Mouse (Mus musculus) limb, embryonic 14.5 days (tissue): ENCODE data around the gene Ift80. TPM values are rescaled to one million over a fixed set of nuclear protein-coding genes. Genes with fewer than 3 reads are reported as not detected.

ENCODE experiments used
- ATAC-seq: fragments of 200-750 bp; cut with Nextera tagmentation; 2 replicates; pipeline ENCODE4 v1.8.0; 2017; ENCODE audit warnings: low read depth, moderate number of reproducible peaks, moderate TSS enrichment; ENCODE audit not compliant: low FRiP score
- DNase-seq: peaks from one replicate; pipeline ENCODE4 v3.0.0-alpha.2; 2015; ENCODE audit warnings: low spot score
- H3K27ac ChIP-seq: fragments of 300-500 bp; sonication (generic); replicated peaks from 2 replicates; pipeline ENCODE4 v1.5.1; 2014; ENCODE audit warnings: low read depth, mild to moderate bottlenecking, low read length, moderate library complexity, mixed read lengths
- H3K27me3 ChIP-seq: fragments of 300-500 bp; sonication (generic); 2 replicates; pipeline ENCODE4 v1.6.1; 2014; ENCODE audit warnings: low read length, mixed read lengths; ENCODE audit not compliant: control insufficient read depth, insufficient read depth
- H3K36me3 ChIP-seq: fragments of 300-500 bp; sonication (generic); 2 replicates; pipeline ENCODE4 v1.6.1; 2014; ENCODE audit warnings: mild to moderate bottlenecking, low read length, moderate library complexity, mixed read lengths; ENCODE audit not compliant: control insufficient read depth, insufficient read depth
- H3K4me1 ChIP-seq: fragments of 300-500 bp; sonication (generic); 2 replicates; pipeline ENCODE4 v1.6.1; 2014; ENCODE audit warnings: antibody characterized with exemption, low read length, mixed read lengths; ENCODE audit not compliant: control insufficient read depth, insufficient read depth
- H3K4me2 ChIP-seq: fragments of 300-500 bp; sonication (generic); replicated peaks from 2 replicates; pipeline ENCODE4 v1.6.1; 2014; ENCODE audit warnings: low read depth, mild to moderate bottlenecking, low read length, moderate library complexity; ENCODE audit not compliant: severe bottlenecking
- H3K4me3 ChIP-seq: fragments of 300-500 bp; sonication (generic); replicated peaks from 2 replicates; pipeline ENCODE4 v1.5.1; 2014; ENCODE audit warnings: low read length
- H3K9ac ChIP-seq: fragments of 300-500 bp; sonication (generic); 2 replicates; pipeline ENCODE4 v1.6.1; 2014; ENCODE audit warnings: mild to moderate bottlenecking, low read depth, low read length, moderate library complexity; ENCODE audit not compliant: severe bottlenecking
- H3K9me3 ChIP-seq: fragments of 300-500 bp; sonication (generic); 2 replicates; pipeline ENCODE4 v1.6.1; 2016; ENCODE audit warnings: low read length; ENCODE audit not compliant: control insufficient read depth
- POLR2A ChIP-seq: fragments of 200-500 bp; IDR thresholded peaks from 2 replicates; pipeline ENCODE4 v1.8.0; 2012; ENCODE audit warnings: inconsistent platforms, mild to moderate bottlenecking, moderate library complexity, borderline replicate concordance; ENCODE audit not compliant: insufficient read depth, insufficient read length; ENCODE audit errors: extremely low read depth
- WGBS: fragments of 180-500 bp; shearing (Covaris S2); extraction: QIAGEN DNeasy Blood & Tissue Kit; methylation state at CpG from one replicate; pipeline ENCODE4 v1.1.7; 2014; 5-methylcytosine and 5-hydroxymethylcytosine counted together
- polyA plus RNA-seq, 2 experiments: library from polyadenylated mRNA; depleted of rRNA in 1 of 2; stranded (reverse) in 1 of 2; unstranded in 1 of 2; fragments of >200 nt; fragmentation: Nextera tagmentation in 1 of 2; extraction: Ambion mirVana in 1 of 2; gene quantifications; 2 replicates each; pipeline versions ENCODE4 v1.2.1 to v1.2.3; 2012 to 2014

Ift80 gene
- polyA plus RNA-seq, 2 experiments: 16.4 to 24.3 TPM

- H3K36me3 ChIP-seq: no peaks in the 10 kb centered on the region; the same call in 1 of the 2 replicates
- TF ChIP-seq POLR2A: no peak
- H3K9me3 ChIP-seq: 0 out of 2 replicates have a peak, but pooled peaks cover 3% of the 10 kb centered on the region
- H3K4me2 ChIP-seq: no peak overlapping the region
- WGBS: 89% methylated on average over 4 of the region's 4 CpGs
- H3K27me3 ChIP-seq: no peaks in the 10 kb centered on the region
- ATAC-seq (no peak), DNase-seq (no peak)
- H3K27ac ChIP-seq: no peak overlapping the region
- H3K4me1 ChIP-seq: peaks cover 15% of the 10 kb centered on the region
- no peak overlapping the region for H3K4me3 ChIP-seq
- no peak overlapping the region for H3K9ac ChIP-seq
Measured at GRCm38 (mm10) chr3:69002781-69003180, 1.6 kb downstream of the Ift80 start.

DNA sequence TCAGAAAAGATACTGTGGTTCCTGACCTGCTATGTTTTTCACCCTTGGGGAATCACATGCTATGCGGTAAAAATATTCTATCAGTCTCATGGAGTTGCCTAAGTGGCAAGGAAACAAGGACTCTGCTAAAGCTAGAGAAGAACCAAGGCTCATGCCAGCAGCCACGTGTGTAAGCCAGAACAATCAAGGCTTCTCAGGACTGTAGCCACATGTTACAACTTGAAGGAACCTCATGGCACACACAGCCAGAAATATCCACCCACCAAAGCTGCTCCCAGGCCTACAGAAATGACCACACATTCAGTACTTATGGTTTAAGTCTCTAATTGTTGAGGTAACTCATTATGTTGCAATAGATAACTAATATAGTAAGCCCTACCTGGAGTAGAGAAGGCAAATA is 17.8 kb downstream of the Ift80 start:
- no peak for TF ChIP-seq POLR2A

GRCm38 (mm10) chr3:68980898-68981297 is 23.5 kb downstream of the Ift80 start:
- Histone ChIP-seq H3K27ac (no peak overlapping the region), H3K9ac (no peak overlapping the region), H3K4me3 (no peak overlapping the region), H3K4me2 (no peak overlapping the region), H3K36me3 (peaks cover 10% of the 10 kb centered on the region), H3K4me1 (no peaks in the 10 kb centered on the region), H3K9me3 (no peaks in the 10 kb centered on the region), H3K27me3 (no peaks in the 10 kb centered on the region)
- ATAC-seq: no peak
- TF ChIP-seq POLR2A: no peak
- no peak for DNase-seq
- WGBS: 63% methylated on average over 9 of the region's 9 CpGs

More for the DNA sequence above, 17.8 kb downstream of the Ift80 start:
- 82% methylated on average over 2 of the region's 2 CpGs for WGBS
- H3K9me3 ChIP-seq: no peaks in the 10 kb centered on the region
- no peaks in the 10 kb centered on the region for H3K4me1 ChIP-seq
- no peak for ATAC-seq
- no peak overlapping the region for H3K27ac ChIP-seq
- H3K4me2 ChIP-seq: no peak overlapping the region
- no peak overlapping the region for H3K9ac ChIP-seq
- no peak for DNase-seq
- no peaks in the 10 kb centered on the region for H3K27me3 ChIP-seq
- peaks cover 25% of the 10 kb centered on the region for H3K36me3 ChIP-seq
- H3K4me3 ChIP-seq: no peak overlapping the region

DNA sequence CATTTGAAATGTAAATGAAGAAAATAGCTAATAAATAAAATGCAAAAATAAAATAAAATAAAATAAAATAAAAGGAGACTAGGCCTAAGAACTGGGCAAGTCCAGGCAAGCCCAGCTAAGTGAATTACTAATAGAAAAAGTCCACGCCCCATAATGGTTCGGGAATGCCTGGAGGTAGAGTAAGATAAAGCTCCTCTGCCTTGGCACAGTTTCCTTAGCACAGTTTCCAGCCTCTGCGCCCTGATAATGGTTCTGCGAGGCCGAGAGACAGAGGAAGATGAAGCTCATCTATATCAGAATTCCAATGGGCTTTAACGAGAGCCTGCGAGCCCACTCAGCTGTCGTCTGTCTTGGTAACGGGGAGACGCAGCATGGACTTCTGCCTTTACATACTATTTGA is 25.2 kb downstream of the Ift80 start:
- WGBS: 87% methylated on average over 10 of the region's 10 CpGs
- DNase-seq: no peak
- TF ChIP-seq POLR2A: no peak
- Histone ChIP-seq H3K4me3 (no peak overlapping the region), H3K36me3 (0 out of 2 replicates have a peak, but pooled peaks cover 2% of the 10 kb centered on the region), H3K4me2 (no peak overlapping the region), H3K27me3 (no peaks in the 10 kb centered on the region), H3K9me3 (no peaks in the 10 kb centered on the region), H3K4me1 (no peaks in the 10 kb centered on the region), H3K9ac (no peak overlapping the region), H3K27ac (no peak overlapping the region)
- no peak for ATAC-seq

DNA sequence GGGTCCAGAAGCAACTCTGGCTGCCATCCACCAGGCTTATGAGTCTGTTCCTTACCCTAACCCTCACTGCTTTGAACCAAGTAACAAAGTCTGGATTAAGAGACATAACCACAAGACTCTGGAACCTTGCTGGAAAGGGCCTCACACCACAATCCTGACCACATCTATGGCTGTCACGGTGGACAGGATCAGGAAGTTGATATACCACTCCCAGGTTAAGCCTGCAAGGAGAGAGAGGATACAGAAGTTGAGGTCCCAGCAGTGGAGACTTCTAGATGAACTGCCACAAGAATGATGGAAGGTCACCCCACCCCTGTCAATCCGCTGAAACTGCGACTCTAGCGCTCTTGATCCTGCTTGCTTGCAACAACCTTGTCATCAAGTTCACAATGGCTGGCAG is 26.7 kb downstream of the Ift80 start:
- WGBS: 92% methylated on average over 4 of the region's 4 CpGs
- Histone ChIP-seq H3K27ac (no peak overlapping the region), H3K4me2 (no peak overlapping the region), H3K9me3 (no peaks in the 10 kb centered on the region), H3K4me1 (no peaks in the 10 kb centered on the region), H3K4me3 (no peak overlapping the region), H3K36me3 (0 out of 2 replicates have a peak, but pooled peaks cover 2% of the 10 kb centered on the region), H3K9ac (no peak overlapping the region), H3K27me3 (no peaks in the 10 kb centered on the region)
- DNase-seq (no peak), ATAC-seq (no peak)
- no peak for TF ChIP-seq POLR2A
